Mouse (Mus musculus): ENCODE results near the gene Ndufaf1. TPM values are rescaled to one million over a fixed set of nuclear protein-coding genes. Genes with fewer than 3 reads are reported as not detected.
"Not testable (repeated sequence)": the region's sequence is repeated elsewhere in the genome, so short reads cannot be mapped to it uniquely, and the experiment has no call there.

Ndufaf1 gene
- polyA plus RNA-seq, 1 experiment from 2014 or later = 27.2 TPM

- 0 out of 2 replicates have a peak, but pooled peaks cover 4% of the 10 kb centered on the region for H3K4me1 ChIP-seq (ENCODE audit: insufficient read depth)
- no peaks in the 10 kb centered on the region for H3K27me3 ChIP-seq (ENCODE audit: insufficient read depth, low read length)
- DNase-seq = no peak
- H3K9me3 ChIP-seq (ENCODE audit: low read length) = no peaks in the 10 kb centered on the region
- 78% methylated on average over 2 of the region's 2 CpGs for WGBS (ENCODE audit: insufficient replicate concordance)
- peak overlapping the region; percentile 78 for H3K4me3 ChIP-seq (ENCODE audit: low read depth, low read length)
- TF ChIP-seq EP300 (IDR thresholded peaks at IDR 0.05; ENCODE audit: low read depth) (no peak), CTCF (IDR thresholded peaks at IDR 0.05; ENCODE audit: low read depth) (no peak)
- no peak overlapping the region for H3K27ac ChIP-seq (ENCODE audit: low read depth)
- H3K4me2 ChIP-seq (ENCODE audit: low read depth, low read length) = peak overlapping the region; percentile 75
- H3K9ac ChIP-seq (replicated peaks) = peak overlapping the region; percentile 37; the same call in 1 of the 2 replicates
- no peak for ATAC-seq
- peaks cover 30% of the 10 kb centered on the region for H3K36me3 ChIP-seq (replicated peaks; ENCODE audit: insufficient read depth, low read length)
Measured at GRCm38 (mm10) chr2:119621302-119621701, 41.3 kb downstream of the Ndufaf1 start.

- DNase-seq; H3K4me1 ChIP-seq (ENCODE audit: insufficient read depth); H3K9me3 ChIP-seq (ENCODE audit: low read length); H3K27me3 ChIP-seq (ENCODE audit: insufficient read depth, low read length); ATAC-seq: not testable (repeated sequence)
- WGBS (ENCODE audit: insufficient replicate concordance) = 5% methylated on average over 6 of the region's 6 CpGs
- Histone ChIP-seq H3K4me2 (ENCODE audit: low read depth, low read length) (peak overlapping the region; percentile 75), H3K4me3 (ENCODE audit: low read depth, low read length) (peak overlapping the region; percentile 78), H3K36me3 (replicated peaks; ENCODE audit: insufficient read depth, low read length) (peaks cover 12% of the 10 kb centered on the region), H3K27ac (ENCODE audit: low read depth) (peak overlapping the region; percentile 61), H3K9ac (replicated peaks) (peak overlapping the region; percentile 79)
Measured at GRCm38 (mm10) chr2:119619002-119619401, 43.6 kb downstream of the Ndufaf1 start.

GRCm38 (mm10) chr2:119618199-119618982, 44.2 kb downstream of the Ndufaf1 start, which contains the start of the genes Nusap1 and Oip5:
Gene Nusap1 (plus strand): TSS chr2:119618298.
Gene Oip5 (minus strand): TSS chr2:119618469.
- Histone ChIP-seq H3K9me3 (ENCODE audit: low read length) (no peaks in the 10 kb centered on the region), H3K4me1 (ENCODE audit: insufficient read depth) (0 out of 2 replicates have a peak, but pooled peaks cover 4% of the 10 kb centered on the region), H3K36me3 (replicated peaks; ENCODE audit: insufficient read depth, low read length) (peaks cover 8% of the 10 kb centered on the region), H3K27ac (ENCODE audit: low read depth) (peak within 1 kb of the TSS; percentile 89), H3K4me3 (ENCODE audit: low read depth, low read length) (peak within 1 kb of the TSS; percentile 78), H3K9ac (replicated peaks) (peak within 1 kb of the TSS; percentile 85), H3K4me2 (ENCODE audit: low read depth, low read length) (peak within 1 kb of the TSS; percentile 75), H3K27me3 (ENCODE audit: insufficient read depth, low read length) (no peaks in the 10 kb centered on the region)
- TF ChIP-seq EP300 (IDR thresholded peaks at IDR 0.05; ENCODE audit: low read depth) (no peak), CTCF (IDR thresholded peaks at IDR 0.05; ENCODE audit: low read depth) (no peak)
- peak; percentile 99 for ATAC-seq
- WGBS (ENCODE audit: insufficient replicate concordance) = under 1% methylated on average over 55 of the region's 55 CpGs
- peak; percentile 94 for DNase-seq

- H3K36me3 ChIP-seq (replicated peaks; ENCODE audit: insufficient read depth, low read length) = peaks cover 8% of the 10 kb centered on the region; the same call in 1 of the 2 replicates
- ATAC-seq = peak; percentile 60
- 0 out of 2 replicates have a peak, but pooled peaks cover 4% of the 10 kb centered on the region for H3K4me1 ChIP-seq (ENCODE audit: insufficient read depth)
- TF ChIP-seq CTCF (IDR thresholded peaks at IDR 0.05; ENCODE audit: low read depth) (no peak), EP300 (IDR thresholded peaks at IDR 0.05; ENCODE audit: low read depth) (no peak)
- H3K9me3 ChIP-seq (ENCODE audit: low read length) = no peaks in the 10 kb centered on the region
- peak overlapping the region; percentile 78 for H3K4me3 ChIP-seq (ENCODE audit: low read depth, low read length)
- no peak for DNase-seq
- WGBS (ENCODE audit: insufficient replicate concordance) = under 1% methylated on average over 13 of the region's 13 CpGs
- peak overlapping the region; percentile 85 for H3K9ac ChIP-seq (replicated peaks)
- H3K4me2 ChIP-seq (ENCODE audit: low read depth, low read length) = peak overlapping the region; percentile 75
- H3K27ac ChIP-seq (ENCODE audit: low read depth) = peak overlapping the region; percentile 89
- H3K27me3 ChIP-seq (ENCODE audit: insufficient read depth, low read length) = no peaks in the 10 kb centered on the region
Measured at GRCm38 (mm10) chr2:119617841-119618198, 44.8 kb downstream of the Ndufaf1 start.

GRCm38 (mm10) chr2:119607023-119607422, 55.6 kb downstream of the Ndufaf1 start:
- Histone ChIP-seq H3K4me2 (ENCODE audit: low read depth, low read length) (peak overlapping the region; percentile 33; the same call in 1 of the 2 replicates), H3K27me3 (ENCODE audit: insufficient read depth, low read length) (no peaks in the 10 kb centered on the region), H3K9me3 (ENCODE audit: low read length) (no peaks in the 10 kb centered on the region), H3K4me3 (ENCODE audit: low read depth, low read length) (no peak overlapping the region), H3K4me1 (ENCODE audit: insufficient read depth) (peaks cover 19% of the 10 kb centered on the region), H3K27ac (ENCODE audit: low read depth) (peak overlapping the region; percentile 81; the same call in 1 of the 2 replicates), H3K36me3 (replicated peaks; ENCODE audit: insufficient read depth, low read length) (peaks cover 63% of the 10 kb centered on the region), H3K9ac (replicated peaks) (no peak overlapping the region)
- 57% methylated on average over 4 of the region's 4 CpGs for WGBS (ENCODE audit: insufficient replicate concordance)
- TF ChIP-seq EP300 (IDR thresholded peaks at IDR 0.05; ENCODE audit: low read depth) = peak; percentile 83
- TF ChIP-seq CTCF (IDR thresholded peaks at IDR 0.05; ENCODE audit: low read depth) = peak; percentile 85
- ATAC-seq = peak; percentile 60
- no peak for DNase-seq

Other genes with a start within 250 kb of the Ndufaf1 start
- gene Ino80, start 185.1 kb downstream of the Ndufaf1 start, polyA plus RNA-seq (2015; fragmentation: Nextera tagmentation; extraction: Ambion mirVana) = 0.97 and 1.0 TPM in 2 replicates
- gene Exd1, start 115.2 kb downstream of the Ndufaf1 start, polyA plus RNA-seq (2015; fragmentation: Nextera tagmentation; extraction: Ambion mirVana) = 0.18 and 0.29 TPM in 2 replicates
- 146 and 149 TPM in 2 replicates for gene Chp1, start 115.1 kb downstream of the Ndufaf1 start, polyA plus RNA-seq (2015; fragmentation: Nextera tagmentation; extraction: Ambion mirVana)
- 45.8 and 48.5 TPM in 2 replicates for gene Nusap1, start 44.5 kb downstream of the Ndufaf1 start, polyA plus RNA-seq (2015; fragmentation: Nextera tagmentation; extraction: Ambion mirVana)
- 14.3 and 16.5 TPM in 2 replicates for gene Oip5, start 44.4 kb downstream of the Ndufaf1 start, polyA plus RNA-seq (2015; fragmentation: Nextera tagmentation; extraction: Ambion mirVana)
- 17.0 and 19.3 TPM in 2 replicates for gene Rtf1, start 12.2 kb upstream of the Ndufaf1 start, polyA plus RNA-seq (2015; fragmentation: Nextera tagmentation; extraction: Ambion mirVana)
- 2.7 and 3.6 TPM in 2 replicates for gene Itpka, start 79.5 kb upstream of the Ndufaf1 start, polyA plus RNA-seq (2015; fragmentation: Nextera tagmentation; extraction: Ambion mirVana)
- 0.13 and 0.16 TPM in 2 replicates for gene Ltk, start 97.6 kb upstream of the Ndufaf1 start, polyA plus RNA-seq (2015; fragmentation: Nextera tagmentation; extraction: Ambion mirVana)
- 3.7 and 3.9 TPM in 2 replicates for gene Rpap1, start 124.7 kb upstream of the Ndufaf1 start, polyA plus RNA-seq (2015; fragmentation: Nextera tagmentation; extraction: Ambion mirVana)
- 0.26 and 0.30 TPM in 2 replicates for gene Tyro3, start 134.9 kb upstream of the Ndufaf1 start, polyA plus RNA-seq (2015; fragmentation: Nextera tagmentation; extraction: Ambion mirVana)
- 4.3 and 4.6 TPM in 2 replicates for gene Mga, start 234.4 kb upstream of the Ndufaf1 start, polyA plus RNA-seq (2015; fragmentation: Nextera tagmentation; extraction: Ambion mirVana)